Mouse (Mus musculus) cerebral cortex, adult 2 months (tissue): ENCODE data around the gene Sgk2.

ENCODE experiments used
- WGBS: fragments of 180-500 bp; shearing (Covaris S2); methylation state at CpG from one replicate; pipeline ENCODE4 v1.1.7; 2018; 5-methylcytosine and 5-hydroxymethylcytosine counted together

The Sgk2 gene

DNA sequence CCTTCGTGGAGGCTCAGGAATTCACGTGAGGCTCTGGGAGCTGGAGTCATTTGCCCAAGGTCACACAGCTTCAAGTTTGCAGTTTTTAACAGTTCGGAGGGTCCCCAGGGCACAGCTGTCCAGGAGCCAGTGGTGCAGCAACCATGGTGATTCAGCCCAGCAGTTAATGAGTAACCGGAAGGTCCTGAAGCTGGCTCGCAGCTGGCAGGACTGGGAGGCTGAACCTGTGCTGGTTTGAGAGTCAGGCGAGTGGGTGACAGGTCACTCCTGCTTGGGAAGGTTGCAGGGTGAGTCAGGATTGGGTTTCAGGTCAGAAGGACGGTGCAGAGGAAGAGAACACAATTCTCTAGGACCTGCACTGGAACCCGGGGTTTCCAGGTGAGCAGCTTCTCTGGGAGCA lies at the start of gene Sgk2:
TSS of gene Sgk2 (plus strand) at position 113 of the 400 bp plus-strand sequence.
- WGBS: 82% methylated on average over 8 of the region's 8 CpGs

DNA sequence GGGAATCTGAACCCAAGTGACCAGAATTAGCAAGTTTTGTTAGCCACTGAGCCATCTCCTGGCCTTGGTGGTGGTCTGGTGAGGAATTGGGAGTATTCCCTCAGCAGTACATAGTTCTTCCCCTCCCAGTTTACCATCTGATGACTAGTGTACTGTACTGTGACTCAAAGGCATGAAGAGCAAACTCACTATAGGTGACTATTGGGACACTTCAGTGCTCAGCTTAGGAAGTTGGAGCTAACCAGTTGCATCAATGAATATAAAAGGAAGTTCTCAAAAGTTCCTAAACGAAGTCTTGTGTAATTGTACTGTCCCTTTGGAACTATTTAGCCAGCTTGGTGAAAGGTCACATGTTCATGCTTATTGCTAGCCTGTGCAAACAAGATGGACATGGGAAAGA lies 47.6 kb upstream of the Sgk2 start:
- 50% methylated on average over 1 of the region's 1 CpGs for WGBS

- WGBS: 1% methylated on average over 40 of the region's 40 CpGs
These were observed 43.8 kb upstream of the Sgk2 start, which contains the start of gene L3mbtl1 for GRCm38 (mm10) chr2:162943148-162943846. L3mbtl1 (plus strand) TSS chr2:162943472.

GRCm38 (mm10) chr2:162943931-162944330 lies 43.2 kb upstream of the Sgk2 start:
- WGBS: 7% methylated on average over 11 of the region's 11 CpGs

DNA sequence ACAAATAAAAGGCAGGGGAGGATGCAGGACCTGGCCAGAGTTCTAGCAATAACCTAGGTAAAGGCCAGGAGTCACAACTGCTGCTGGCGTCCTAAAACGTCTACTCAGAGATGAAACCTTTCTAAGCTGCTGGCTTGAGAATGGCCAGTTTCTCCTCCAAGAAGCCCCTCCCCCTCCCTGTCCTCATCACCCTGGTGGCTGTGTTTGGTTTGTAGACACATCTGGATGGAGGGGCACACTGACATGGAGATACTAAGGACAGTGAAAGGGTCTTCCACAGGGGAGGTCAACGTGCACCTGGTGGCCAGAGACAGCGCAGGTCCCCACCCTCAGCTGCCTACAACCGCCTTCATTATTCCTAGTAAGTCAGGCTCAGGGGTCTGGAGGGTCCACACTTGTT lies 40.2 kb upstream of the Sgk2 start:
- 90% methylated on average over 5 of the region's 5 CpGs for WGBS

- WGBS: 37% methylated on average over 15 of the region's 15 CpGs
These were observed 39.4 kb upstream of the Sgk2 start for GRCm38 (mm10) chr2:162947736-162948135.

DNA sequence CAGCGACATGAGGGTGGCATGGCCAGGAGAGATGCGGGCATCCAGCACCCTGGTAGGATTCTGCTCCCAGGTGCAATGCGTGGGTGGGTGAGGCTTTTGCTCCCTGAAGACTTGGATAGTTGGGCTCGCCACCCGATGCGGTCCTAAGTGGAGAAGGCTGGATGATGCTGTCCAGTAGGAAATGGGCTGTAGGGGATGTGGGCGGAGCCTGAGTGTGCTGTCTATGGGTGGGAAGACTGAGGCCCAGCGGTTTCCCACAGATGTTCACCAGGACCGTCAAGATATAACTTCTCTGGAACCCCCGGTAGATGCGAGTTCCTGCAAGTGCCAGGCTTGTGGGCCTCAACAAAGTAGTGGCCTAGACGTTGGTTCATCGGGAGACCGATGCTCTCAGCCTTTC lies 38.9 kb upstream of the Sgk2 start:
- WGBS: 56% methylated on average over 14 of the region's 14 CpGs

DNA sequence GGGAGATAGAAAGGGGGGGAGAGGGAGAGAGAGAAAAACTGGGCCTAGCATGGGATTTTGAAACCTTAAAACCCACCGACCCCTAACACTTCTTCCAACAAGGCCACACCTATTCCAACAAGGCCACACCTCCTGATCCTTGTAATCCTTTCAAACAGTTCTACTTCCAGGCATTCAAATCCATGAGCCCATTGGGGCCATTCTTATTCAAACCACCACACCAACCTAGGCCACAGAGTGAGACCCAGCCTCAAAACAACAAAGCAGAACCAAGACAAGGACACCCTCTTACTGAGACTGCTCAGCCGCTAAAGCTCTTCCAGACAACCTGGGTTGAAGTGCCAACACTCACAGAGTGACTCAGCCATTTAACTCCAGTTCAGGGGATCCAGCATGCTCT lies 36.4 kb upstream of the Sgk2 start:
- WGBS: 89% methylated on average over 2 of the region's 2 CpGs

- WGBS: 100% methylated on average over 2 of the region's 2 CpGs
These were observed 30.3 kb upstream of the Sgk2 start for GRCm38 (mm10) chr2:162956843-162957242.

DNA sequence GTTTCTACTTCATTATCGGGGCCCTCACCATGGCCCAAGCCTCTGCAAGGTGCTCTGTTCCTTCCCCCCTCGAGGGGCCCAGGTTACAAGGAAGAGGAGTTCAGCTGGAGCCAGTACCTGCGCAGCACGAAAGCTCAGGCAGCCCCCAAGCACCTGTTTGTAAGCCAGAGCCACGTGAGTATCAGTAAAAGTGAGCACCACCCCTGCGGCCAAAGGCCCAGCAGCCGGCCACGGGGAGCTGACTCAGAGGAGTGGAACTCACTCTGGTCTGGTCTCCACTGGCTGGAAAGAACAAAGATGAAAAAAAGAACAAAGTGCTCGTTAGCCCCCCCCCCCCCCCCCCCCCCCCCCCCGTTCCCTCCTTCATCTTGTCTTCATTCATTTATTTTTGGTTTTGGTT lies 25.8 kb upstream of the Sgk2 start:
- WGBS: 72% methylated on average over 9 of the region's 10 CpGs

DNA sequence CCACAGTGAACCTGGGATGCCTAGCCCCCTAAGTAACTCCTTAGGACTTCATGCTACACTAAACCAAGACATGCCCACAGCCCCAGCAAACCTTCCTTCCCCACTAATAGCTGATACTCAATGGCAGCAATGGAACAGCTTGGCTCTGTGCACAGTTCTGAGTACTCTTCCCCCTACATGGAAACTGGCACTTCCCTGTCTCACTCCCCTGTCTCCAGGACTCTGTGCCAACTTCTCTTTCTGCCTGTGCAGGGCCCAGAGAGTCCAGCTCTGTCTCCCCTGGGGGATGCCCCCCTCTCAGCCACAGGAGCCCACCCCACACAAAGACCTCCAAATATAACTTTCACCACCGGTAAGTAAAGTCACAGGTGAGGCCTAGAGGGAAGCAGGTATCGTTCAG lies 20.4 kb upstream of the Sgk2 start:
- 94% methylated on average over 2 of the region's 2 CpGs for whole genome bisulfite sequencing

DNA sequence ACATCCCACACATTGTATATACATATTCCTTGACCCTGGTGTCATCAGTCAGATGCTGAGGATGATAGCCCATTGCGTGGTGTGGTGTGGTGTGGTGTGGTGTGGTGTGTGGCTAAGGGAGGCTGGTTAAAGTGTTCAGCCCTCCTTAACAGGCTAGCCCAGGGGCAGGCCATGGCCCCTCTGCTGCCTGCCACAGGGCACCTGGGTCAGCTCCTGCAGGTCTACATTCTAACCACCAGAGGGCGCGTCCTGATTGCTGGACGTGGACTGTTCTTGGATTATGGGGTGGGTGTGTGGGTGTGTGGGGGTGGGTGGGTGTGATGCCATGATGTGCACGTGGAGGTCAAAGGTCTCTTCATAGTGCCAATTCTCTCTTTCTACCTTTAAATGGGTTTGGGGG lies 18.8 kb upstream of the Sgk2 start:
- WGBS: 18% methylated on average over 5 of the region's 5 CpGs

GRCm38 (mm10) chr2:162969101-162969500 lies 18.0 kb upstream of the Sgk2 start:
- WGBS: 87% methylated on average over 3 of the region's 3 CpGs

DNA sequence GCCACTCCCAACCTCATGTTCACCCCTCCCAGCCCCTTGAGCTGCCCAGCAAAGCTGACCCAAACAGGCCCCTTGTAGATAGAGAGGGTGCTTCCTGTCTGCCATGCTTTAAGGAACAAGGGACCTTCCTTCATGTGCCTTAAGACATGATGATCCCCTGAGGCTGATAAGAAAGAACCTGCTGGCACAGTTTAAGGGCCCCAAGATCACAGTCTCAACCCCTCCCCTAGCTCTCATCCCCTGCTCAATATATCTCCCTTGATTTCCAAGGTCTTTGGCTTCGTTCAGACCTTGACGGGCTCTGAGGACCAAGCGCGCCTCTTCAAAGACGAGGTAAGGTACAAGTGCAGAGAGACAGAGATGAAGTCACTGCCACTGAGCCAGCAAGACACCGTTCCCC lies 16.2 kb upstream of the Sgk2 start:
- 88% methylated on average over 6 of the region's 6 CpGs for WGBS

DNA sequence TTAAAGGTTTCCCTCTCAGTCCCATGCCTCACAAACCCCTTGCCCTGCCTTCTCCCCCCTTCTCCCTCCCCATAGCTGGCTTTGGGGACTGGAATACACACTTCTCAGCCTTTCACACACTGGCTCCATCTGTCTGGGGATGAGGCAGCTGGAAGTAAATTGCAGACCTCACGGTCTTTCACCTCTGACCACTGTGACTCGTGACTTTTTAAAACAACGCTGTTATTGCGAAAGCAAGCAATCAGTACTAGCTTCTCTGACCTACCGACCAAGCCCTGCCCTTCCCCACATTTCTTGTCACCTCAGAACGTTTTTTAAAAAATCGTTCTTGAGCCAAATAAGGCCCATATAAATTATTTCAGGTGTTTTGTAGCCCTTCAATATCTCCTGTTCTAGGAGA lies 14.4 kb upstream of the Sgk2 start:
- 83% methylated on average over 7 of the region's 7 CpGs for WGBS

DNA sequence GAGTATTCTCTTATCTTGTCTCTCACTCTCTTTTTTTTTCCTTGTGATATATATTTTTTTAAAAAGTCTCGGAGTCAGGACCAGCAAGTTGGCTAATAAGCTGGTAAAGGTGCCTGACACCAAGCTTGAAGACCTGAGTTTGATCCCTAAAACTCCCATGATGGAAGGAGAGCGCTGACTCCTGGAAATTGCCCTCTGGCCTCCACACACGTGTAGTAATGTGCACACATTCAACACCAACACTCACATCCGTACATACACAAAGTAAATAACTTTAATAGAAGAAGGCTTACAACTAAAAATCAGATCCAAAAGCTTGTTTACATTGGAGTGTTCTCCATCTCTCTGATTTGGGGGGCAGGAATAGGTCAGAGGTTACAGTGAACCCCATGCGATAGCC lies 13.9 kb upstream of the Sgk2 start:
- WGBS: 82% methylated on average over 5 of the region's 5 CpGs

- 41% methylated on average over 11 of the region's 11 CpGs for WGBS
These were observed 13.5 kb upstream of the Sgk2 start for GRCm38 (mm10) chr2:162973637-162974036.

DNA sequence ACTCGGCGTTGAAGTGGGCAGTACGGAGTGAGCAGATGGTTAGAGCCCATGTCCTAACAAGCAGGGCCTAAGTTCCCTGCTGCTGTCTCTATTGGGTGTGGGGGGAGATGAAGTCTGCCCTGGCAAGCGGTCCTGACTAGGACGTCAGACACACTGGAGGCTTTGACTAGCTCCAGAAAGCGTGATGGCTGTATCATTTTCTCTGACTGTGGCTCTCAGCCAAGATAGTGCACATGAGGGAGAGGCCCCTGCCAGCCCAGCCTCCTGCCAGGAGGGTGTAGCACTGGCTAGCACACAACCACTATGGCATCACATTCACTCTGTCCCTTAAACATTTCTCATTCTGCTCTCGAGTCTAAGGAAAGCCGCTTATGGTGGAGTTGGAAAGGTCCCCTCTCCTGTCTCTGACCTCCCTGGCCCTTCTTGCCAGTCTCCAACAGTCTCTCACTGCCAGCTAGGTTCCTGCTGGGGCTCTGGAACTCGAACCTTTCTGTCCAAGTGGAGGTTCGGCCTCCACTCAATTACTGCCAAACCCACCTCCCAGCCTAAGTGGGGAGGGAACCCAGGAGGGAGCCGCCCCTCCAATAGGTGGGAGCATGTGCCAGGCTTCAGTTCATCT lies 11.9 kb upstream of the Sgk2 start:
- WGBS: 59% methylated on average over 11 of the region's 11 CpGs

GRCm38 (mm10) chr2:162976001-162976400 lies 11.1 kb upstream of the Sgk2 start:
- 52% methylated on average over 4 of the region's 4 CpGs for WGBS

DNA sequence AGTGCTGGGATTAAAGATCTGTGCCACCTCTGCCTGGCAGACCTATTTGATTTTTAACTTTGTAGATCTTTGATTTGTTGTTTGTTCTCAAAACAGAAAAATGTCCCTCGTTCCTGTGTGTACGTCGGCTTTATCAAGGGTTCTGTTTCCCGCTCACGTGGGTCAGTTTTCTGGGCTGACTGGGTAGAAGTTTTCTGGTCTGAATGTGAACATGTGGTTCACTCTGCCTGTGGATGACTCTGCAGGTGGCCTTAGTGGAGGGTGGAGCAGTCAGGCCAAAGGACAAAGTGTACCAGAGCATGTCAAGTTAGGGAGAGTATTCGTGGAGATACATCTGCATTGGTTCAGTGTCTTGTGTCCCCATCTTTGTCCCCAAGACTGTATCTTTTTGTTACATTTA lies 2.7 kb upstream of the Sgk2 start:
- 93% methylated on average over 6 of the region's 6 CpGs for WGBS

- WGBS: 20% methylated on average over 3 of the region's 3 CpGs
These were observed 1.2 kb upstream of the Sgk2 start for GRCm38 (mm10) chr2:162985923-162986322.

- 83% methylated on average over 3 of the region's 3 CpGs for WGBS
These were observed 366 bp upstream of the Sgk2 start for GRCm38 (mm10) chr2:162986764-162987163.

- 91% methylated on average over 4 of the region's 4 CpGs for WGBS
These were observed 1.1 kb downstream of the Sgk2 start for GRCm38 (mm10) chr2:162988235-162988634.
